22 mouse cellular contexts compared by ENCODE assay signal in the genomic region with DNA sequence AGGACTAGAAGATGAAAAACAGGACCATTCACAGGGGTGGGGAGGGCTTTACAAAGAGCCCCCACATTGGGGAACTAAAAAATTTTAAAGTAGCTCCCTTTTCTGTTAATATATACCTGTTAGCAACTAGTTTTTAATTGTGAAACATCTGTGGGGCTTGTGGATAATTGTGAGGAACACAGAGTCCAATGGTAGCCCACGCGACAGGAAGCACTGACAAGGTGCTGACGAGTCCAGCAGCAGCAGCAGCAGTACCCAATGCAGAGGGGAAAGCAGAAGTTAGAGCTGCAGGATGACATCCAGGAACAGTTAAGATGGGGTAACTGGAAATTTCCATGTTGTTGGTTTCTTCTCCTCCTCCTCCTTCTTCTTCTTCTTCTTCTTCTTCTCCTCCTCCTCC.
DNase-seq lines count a peak whose midpoint lies in the region; ATAC-seq and TF ChIP-seq lines count a peak whose summit lies in the region.
"Had no signal": no experiment of that assay in that cellular context is flagged by ENCODE, and none has a peak within 500 bp of the region (broad histone marks: within the 10 kb centered on the region; RNA-seq: fewer than 3 reads in every experiment).

No protein-coding gene starts in this region.

- no peak for TF ChIP-seq POLR2A in kidney, adult 2 months (IDR thresholded peaks at IDR 0.05; ENCODE audit: low read depth, low read length)

- no peaks in the 10 kb centered on the region for H3K36me3 ChIP-seq in kidney, adult 2 months (ENCODE audit: control insufficient read depth, insufficient read depth, low read length)
- no peaks in the 10 kb centered on the region for H3K36me3 ChIP-seq in megakaryocyte, embryonic 14.5 days (replicated peaks; ENCODE audit: low read length)
- H3K36me3 ChIP-seq in hindbrain, embryonic 12.5 days, result no peaks in the 10 kb centered on the region
- H3K36me3 ChIP-seq: embryonic facial prominence, embryonic 10.5 days; heart, embryonic 12.5 days; limb, embryonic 15.5 days; liver, embryonic 15.5 days; midbrain, embryonic 15.5 days had no signal

- H3K4me2 ChIP-seq in hindbrain, embryonic 12.5 days (replicated peaks), result no peak overlapping the region
- H3K4me2 ChIP-seq: heart, embryonic 12.5 days; limb, embryonic 15.5 days; liver, embryonic 15.5 days; midbrain, embryonic 15.5 days had no signal

- no peak for ATAC-seq in hindbrain, embryonic 12.5 days (ENCODE audit: low FRiP score)
- ATAC-seq: hindbrain, embryonic 16.5 days; intestine, postnatal 0 days; lung, postnatal 0 days; midbrain, embryonic 15.5 days had no signal

- WGBS in kidney, adult 2 months, result 63% methylated on average over 3 of the region's 3 CpGs
- 70% methylated on average over 3 of the region's 3 CpGs for WGBS in hindbrain, embryonic 12.5 days

- H3K9me3 ChIP-seq in megakaryocyte, embryonic 14.5 days, result no peaks in the 10 kb centered on the region
- no peaks in the 10 kb centered on the region for H3K9me3 ChIP-seq in hindbrain, embryonic 12.5 days (replicated peaks)
- H3K9me3 ChIP-seq: embryonic facial prominence, embryonic 10.5 days; heart, embryonic 12.5 days; limb, embryonic 15.5 days; liver, embryonic 15.5 days; midbrain, embryonic 15.5 days had no signal

- no peak for TF ChIP-seq CTCF in kidney, adult 2 months (conservative IDR thresholded peaks at IDR 0.05; ENCODE audit: insufficient read depth, insufficient read length, low read depth, low read length)

- H3K27ac ChIP-seq in kidney, adult 2 months (ENCODE audit: insufficient read depth, low read depth, low read length), result 0 out of 2 replicates have a peak overlapping the region, but pooled peaks have one; percentile 3
- no peak overlapping the region for H3K27ac ChIP-seq in hindbrain, embryonic 12.5 days
- H3K27ac ChIP-seq: embryonic facial prominence, embryonic 10.5 days; limb, embryonic 15.5 days; liver, embryonic 15.5 days; midbrain, embryonic 15.5 days; stomach, postnatal 0 days had no signal

- no peaks in the 10 kb centered on the region for H3K27me3 ChIP-seq in kidney, adult 2 months (replicated peaks; ENCODE audit: control insufficient read depth, insufficient read depth, low read length)
- no peaks in the 10 kb centered on the region for H3K27me3 ChIP-seq in megakaryocyte, embryonic 14.5 days (replicated peaks)
- no peaks in the 10 kb centered on the region for H3K27me3 ChIP-seq in hindbrain, embryonic 12.5 days
- H3K27me3 ChIP-seq: heart, embryonic 12.5 days; limb, embryonic 15.5 days; liver, embryonic 15.5 days; midbrain, embryonic 15.5 days had no signal

- H3K4me3 ChIP-seq in kidney, adult 2 months (ENCODE audit: insufficient read depth, low read depth, low read length), result no peak overlapping the region
- H3K4me3 ChIP-seq in megakaryocyte, embryonic 14.5 days (replicated peaks), result peak overlapping the region; percentile 59
- H3K4me3 ChIP-seq in hindbrain, embryonic 12.5 days, result no peak overlapping the region
- H3K4me3 ChIP-seq: embryonic facial prominence, embryonic 10.5 days; heart, embryonic 12.5 days; limb, embryonic 15.5 days; liver, embryonic 15.5 days; midbrain, embryonic 15.5 days had no signal

- H3K9ac ChIP-seq in hindbrain, embryonic 12.5 days, result no peak overlapping the region
- H3K9ac ChIP-seq: heart, embryonic 12.5 days; limb, embryonic 15.5 days; liver, embryonic 15.5 days; midbrain, embryonic 15.5 days had no signal

- 0 out of 2 replicates have a peak, but pooled peaks cover 3% of the 10 kb centered on the region for H3K4me1 ChIP-seq in kidney, adult 2 months (ENCODE audit: control insufficient read depth, insufficient read depth, low read length)
- H3K4me1 ChIP-seq in megakaryocyte, embryonic 14.5 days, result peaks cover 19% of the 10 kb centered on the region
- no peaks in the 10 kb centered on the region for H3K4me1 ChIP-seq in hindbrain, embryonic 12.5 days
- H3K4me1 ChIP-seq: embryonic facial prominence, embryonic 10.5 days; heart, embryonic 12.5 days; liver, embryonic 15.5 days; midbrain, embryonic 15.5 days had no signal

- peak; percentile 17 for DNase-seq in kidney, adult 2 months
- no peak for DNase-seq in kidney, postnatal 10 days
- DNase-seq in 416B (ENCODE audit: low read depth) (peak; percentile 73), MEL-GATA-1-ER (ENCODE audit: extremely low read depth, low read depth) (peak; percentile 35)
- no peak for DNase-seq in embryo, embryonic 11 days
- DNase-seq: adrenal gland, postnatal 36 days; cerebellum, adult 18-20 months; cerebellum, postnatal 36 days; gastrocnemius, postnatal 25 days; layer of hippocampus, postnatal 36 days; right cerebral cortex, postnatal 4 days had no signal

Comparison
In these comparisons a context has a peak if more than half of its experiments do, and no peak if none do; other contexts are left out.
1. DNase-seq: peak in kidney, adult 2 months (single experiment), 416B (single experiment) and MEL-GATA-1-ER (single experiment); none in kidney, postnatal 10 days (single experiment) and embryo, embryonic 11 days (single experiment).